In the genomic region with DNA sequence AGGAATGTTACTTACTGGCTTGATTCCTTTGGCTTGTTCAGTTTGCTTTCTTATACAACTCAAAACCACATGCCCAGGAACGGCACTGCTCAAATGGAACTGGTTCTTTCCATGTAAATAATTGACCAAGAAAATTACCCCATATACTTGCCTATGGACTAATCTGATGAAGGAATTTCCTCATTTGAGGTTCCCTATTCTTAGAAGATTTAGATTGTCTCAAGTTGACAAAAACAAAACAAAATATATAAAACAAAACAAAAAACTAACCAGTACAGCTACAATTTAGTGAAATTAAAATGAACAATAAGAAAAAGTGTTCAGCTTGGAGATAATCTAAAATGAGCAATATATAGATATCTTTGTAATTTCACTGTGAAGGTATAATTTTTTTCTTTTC, we compare ENCODE assay signal across 16 mouse cellular contexts.
"Had no signal": no experiment of that assay in that cellular context is flagged by ENCODE, and none has a peak within 500 bp of the region (broad histone marks: within the 10 kb centered on the region; RNA-seq: fewer than 3 reads in every experiment).

No protein-coding gene starts in this region.

- H3K9ac ChIP-seq: neural tube, embryonic 13.5 days; neural tube, embryonic 15.5 days; stomach, embryonic 15.5 days had no signal

- H3K4me3 ChIP-seq: neural tube, embryonic 13.5 days; neural tube, embryonic 15.5 days; stomach, embryonic 15.5 days had no signal

- H3K27me3 ChIP-seq: neural tube, embryonic 13.5 days; neural tube, embryonic 15.5 days; stomach, embryonic 15.5 days had no signal

- H3K9me3 ChIP-seq: neural tube, embryonic 13.5 days; neural tube, embryonic 15.5 days; stomach, embryonic 15.5 days had no signal

- H3K4me1 ChIP-seq: neural tube, embryonic 13.5 days; neural tube, embryonic 15.5 days; stomach, embryonic 15.5 days had no signal

- H3K27ac ChIP-seq: neural tube, embryonic 13.5 days; neural tube, embryonic 15.5 days; stomach, embryonic 15.5 days; stomach, postnatal 0 days had no signal

- DNase-seq: retina, postnatal 1 day; right cerebral cortex, adult 18-20 months; right cerebral cortex, postnatal 14 days; right cerebral cortex, postnatal 25 days; right cerebral cortex, postnatal 4 days; spleen, adult 18-20 months; thymus, adult 18-20 months; thymus, adult 2 months; thymus, postnatal 14 days; thymus, postnatal 25 days; thymus, postnatal 36 days; thymus, postnatal 4 days had no signal

- H3K36me3 ChIP-seq: neural tube, embryonic 13.5 days; neural tube, embryonic 15.5 days; stomach, embryonic 15.5 days had no signal
